Mouse (Mus musculus) CH12.LX (cell line): ENCODE data around the gene Stpg1. TPM values are rescaled to one million over a fixed set of nuclear protein-coding genes. Genes with fewer than 3 reads are reported as not detected.

Experiments
- DNase-seq: peaks from one replicate; pipeline ENCODE4 v3.0.0-alpha.2; 2013; ENCODE audit errors: extremely low read depth
- H3K27ac ChIP-seq: 2 replicates; pipeline ENCODE4 v1.5.1; 2012; ENCODE audit warnings: low read depth, mild to moderate bottlenecking, control low read depth, moderate library complexity; ENCODE audit not compliant: insufficient read depth
- H3K27me3 ChIP-seq: replicated peaks from 2 replicates; pipeline ENCODE3; 2012; ENCODE audit warnings: inconsistent platforms
- H3K36me3 ChIP-seq, 2 experiments: replicated peaks in 1 of 2; 2 replicates each; pipeline versions ENCODE3 to v1.6.1; 2012; ENCODE audit warnings: inconsistent platforms in 1 of 2, low read length in 1 of 2, mild to moderate bottlenecking in 1 of 2, mixed read lengths in 1 of 2, moderate library complexity in 1 of 2; ENCODE audit not compliant: control insufficient read depth in 1 of 2, insufficient read depth in 1 of 2
- H3K4me1 ChIP-seq, 2 experiments: 2 replicates each; pipeline ENCODE4 v1.6.1; 2012; ENCODE audit warnings: inconsistent platforms in 1 of 2, moderate library complexity in 1 of 2; ENCODE audit not compliant: insufficient read depth in 2 of 2, control insufficient read depth in 1 of 2
- H3K4me2 ChIP-seq: 2 replicates; pipeline ENCODE4 v1.6.1; 2012; ENCODE audit warnings: low read depth, mild to moderate bottlenecking, control low read depth; ENCODE audit not compliant: poor library complexity, insufficient read depth, severe bottlenecking
- H3K4me3 ChIP-seq, 3 experiments: fragments of 150-350 bp in 1 of 3; sonication (generic) in 1 of 3; replicated peaks in 1 of 3; 2 replicates each; pipeline versions ENCODE3 to v1.5.1; 2011 to 2012; ENCODE audit warnings: low read depth in 2 of 3, low read length in 2 of 3, mild to moderate bottlenecking in 2 of 3, moderate library complexity in 2 of 3, control low read depth in 1 of 3, improper control_type of control experiment in 1 of 3, inconsistent platforms in 1 of 3, mixed read lengths in 1 of 3; ENCODE audit not compliant: poor library complexity in 1 of 3
- H3K79me2 ChIP-seq: replicated peaks from 2 replicates; pipeline ENCODE4 v1.6.1; 2012; ENCODE audit warnings: mild to moderate bottlenecking, moderate library complexity; ENCODE audit not compliant: control insufficient read depth, poor library complexity, insufficient read depth, severe bottlenecking; ENCODE audit errors: extremely low read depth
- H3K9ac ChIP-seq: 2 replicates; pipeline ENCODE4 v1.6.1; 2012; ENCODE audit warnings: low read depth, mild to moderate bottlenecking, control low read depth, moderate library complexity; ENCODE audit not compliant: insufficient read depth
- H3K9me3 ChIP-seq: replicated peaks from 2 replicates; pipeline ENCODE3; 2012; ENCODE audit warnings: low read length, inconsistent platforms, mixed read lengths
- CHD2 ChIP-seq: IDR thresholded peaks from 2 replicates; pipeline ENCODE4 v1.6.1; 2011; ENCODE audit warnings: low read length, improper control_type of control experiment
- ETS1 ChIP-seq: conservative IDR thresholded peaks from 2 replicates; pipeline ENCODE4 v1.6.1; 2012; ENCODE audit warnings: low read depth, mild to moderate bottlenecking, inconsistent platforms, low read length, improper control_type of control experiment, moderate library complexity
- HCFC1 ChIP-seq: IDR thresholded peaks from 2 replicates; pipeline ENCODE4 v1.6.1; 2012; ENCODE audit warnings: low read depth, mild to moderate bottlenecking, inconsistent platforms, low read length, improper control_type of control experiment
- IRF4 ChIP-seq: IDR thresholded peaks from 2 replicates; pipeline ENCODE4 v1.6.1; 2014; ENCODE audit warnings: low read depth, mild to moderate bottlenecking, inconsistent platforms, low read length, improper control_type of control experiment
- JUN ChIP-seq: IDR thresholded peaks from 2 replicates; pipeline ENCODE4 v1.6.1; 2011; ENCODE audit warnings: low read depth, mild to moderate bottlenecking, low read length, improper control_type of control experiment, moderate library complexity; ENCODE audit not compliant: insufficient read depth
- JUND ChIP-seq: conservative IDR thresholded peaks from 2 replicates; pipeline ENCODE4 v1.6.1; 2011; ENCODE audit warnings: low read depth, low read length, improper control_type of control experiment
- MAZ ChIP-seq: IDR thresholded peaks from 2 replicates; pipeline ENCODE4 v1.6.1; 2012; ENCODE audit warnings: low read depth, mild to moderate bottlenecking, inconsistent platforms, low read length, improper control_type of control experiment, moderate library complexity
- MEF2A ChIP-seq: IDR thresholded peaks from 2 replicates; pipeline ENCODE4 v1.6.1; 2014; ENCODE audit warnings: low read depth, mild to moderate bottlenecking, inconsistent platforms, low read length, improper control_type of control experiment, borderline replicate concordance
- MXI1 ChIP-seq: IDR thresholded peaks from 2 replicates; pipeline ENCODE4 v1.6.1; 2011; ENCODE audit warnings: mild to moderate bottlenecking, low read depth, low read length, improper control_type of control experiment
- NELFE ChIP-seq: IDR thresholded peaks from 2 replicates; pipeline ENCODE4 v1.6.1; 2011; ENCODE audit warnings: low read depth, low read length, improper control_type of control experiment
- NRF1 ChIP-seq: IDR thresholded peaks from 2 replicates; pipeline ENCODE4 v1.6.1; 2014; ENCODE audit warnings: low read depth, mild to moderate bottlenecking, inconsistent platforms, low read length, improper control_type of control experiment, moderate library complexity
- POLR2AphosphoS2 ChIP-seq: IDR thresholded peaks from 2 replicates; pipeline ENCODE4 v1.6.1; 2011; ENCODE audit warnings: low read depth, low read length, improper control_type of control experiment
- RAD21 ChIP-seq: IDR thresholded peaks from 2 replicates; pipeline ENCODE4 v1.6.1; 2011; ENCODE audit warnings: low read depth, mild to moderate bottlenecking, low read length, improper control_type of control experiment, moderate library complexity
- RCOR1 ChIP-seq: conservative IDR thresholded peaks from 2 replicates; pipeline ENCODE4 v1.6.1; 2012; ENCODE audit warnings: low read depth, mild to moderate bottlenecking, inconsistent platforms, low read length, improper control_type of control experiment
- SIN3A ChIP-seq: IDR thresholded peaks from 2 replicates; pipeline ENCODE4 v1.6.1; 2012; ENCODE audit warnings: low read length, improper control_type of control experiment, inconsistent platforms
- TCF12 ChIP-seq: IDR thresholded peaks from 2 replicates; pipeline ENCODE4 v1.6.1; 2014; ENCODE audit warnings: low read depth, mild to moderate bottlenecking, inconsistent platforms, low read length, improper control_type of control experiment
- UBTF ChIP-seq: IDR thresholded peaks from 2 replicates; pipeline ENCODE4 v1.6.1; 2012; ENCODE audit warnings: low read depth, mild to moderate bottlenecking, inconsistent platforms, low read length, improper control_type of control experiment, moderate library complexity
- USF1 ChIP-seq: IDR thresholded peaks from 2 replicates; pipeline ENCODE4 v1.6.1; 2014; ENCODE audit warnings: low read depth, mild to moderate bottlenecking, inconsistent platforms, low read length, improper control_type of control experiment
- ZC3H11A ChIP-seq: IDR thresholded peaks from 2 replicates; pipeline ENCODE4 v1.6.1; 2012; ENCODE audit warnings: low read depth, mild to moderate bottlenecking, inconsistent platforms, low read length, improper control_type of control experiment
- ZNF384 ChIP-seq: IDR thresholded peaks from 2 replicates; pipeline ENCODE4 v1.6.1; 2012; ENCODE audit warnings: low read depth, low read length, improper control_type of control experiment, inconsistent platforms
- dilution Hi-C: fragments of 300-500 bp; cut with MboI; formaldehyde crosslinking; loops from 2 replicates; pipeline ENCODE4 v1.14.3; 2020; ENCODE audit warnings: low sequenced_read_pairs; ENCODE audit not compliant: extremely low pct_unique_long_range_greater_than_20kb, extremely low pct_ligation_motif_present
- in situ Hi-C: fragments of 300-500 bp; cut with MboI; formaldehyde crosslinking; loops from 3 replicates; pipeline ENCODE4 v1.14.3; 2019; ENCODE audit warnings: low sequenced_read_pairs, low pct_ligation_motif_present, low pct_unique_long_range_greater_than_20kb, mixed read lengths
- polyA plus RNA-seq: library from polyadenylated mRNA; unstranded; fragments of >175 nt; gene quantifications from 2 replicates; pipeline ENCODE4 v1.2.1, GENCODE M21; 2012; ENCODE audit warnings: low read depth; ENCODE audit not compliant: insufficient read length
- total RNA-seq, 2 experiments: library from RNA; depleted of rRNA; stranded (reverse); fragments of 300-350 nt in 1 of 2; fragments of >200 nt in 1 of 2; gene quantifications; 2 replicates each; pipeline ENCODE4 v1.2.3; 2012 to 2014

Gene Stpg1
- total and polyA plus RNA-seq, 3 experiments, result not detected

DNA sequence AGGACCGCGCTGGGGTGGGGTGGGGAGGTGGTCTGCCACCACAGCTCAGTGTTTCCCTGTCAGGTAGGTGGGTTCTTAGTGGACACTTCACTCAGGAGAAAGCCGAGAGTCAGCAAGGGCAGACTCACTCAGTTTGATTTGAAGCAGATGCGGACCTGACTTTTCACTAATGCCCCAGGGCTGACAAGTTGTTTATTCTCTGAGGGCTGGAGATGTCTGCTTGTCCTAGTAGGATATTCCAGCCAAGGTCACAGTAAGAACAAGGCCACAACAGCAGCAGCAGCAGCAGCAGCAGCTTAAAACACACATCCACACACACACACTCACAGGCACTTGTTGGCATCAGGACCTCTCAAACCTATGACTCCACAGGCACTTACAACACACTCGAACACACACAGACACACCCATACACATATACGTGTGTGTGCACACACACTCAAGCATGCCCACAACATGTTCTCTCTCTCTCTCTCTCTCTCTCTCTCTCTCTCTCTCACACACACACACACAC, 76.5 kb downstream of the Stpg1 start:
- H3K27ac ChIP-seq, result no peak overlapping the region
- H3K79me2 ChIP-seq, result no peaks in the 10 kb centered on the region
- H3K4me1 ChIP-seq, result peaks cover 14 to 42% of the 10 kb centered on the region in 2 experiments
- peaks cover 96% of the 10 kb centered on the region for H3K27me3 ChIP-seq
- no peaks in the 10 kb centered on the region for H3K9me3 ChIP-seq
- no peak overlapping the region for H3K9ac ChIP-seq
- DNase-seq, result no peak
- dilution Hi-C loops, result no loop called here
- TF ChIP-seq HCFC1, result no peak
- no peak for TF ChIP-seq CHD2
- no peak for TF ChIP-seq ZC3H11A
- TF ChIP-seq NELFE, result no peak
- no peak for TF ChIP-seq MXI1
- no peak for TF ChIP-seq SIN3A
- no peak for TF ChIP-seq RCOR1
- no peak for TF ChIP-seq IRF4
- TF ChIP-seq JUN, result no peak
- no peak for TF ChIP-seq MAZ
- no peak for TF ChIP-seq ZNF384
- TF ChIP-seq MEF2A, result no peak
- TF ChIP-seq RAD21, result no peak
- TF ChIP-seq POLR2AphosphoS2, result no peak
- no peak for TF ChIP-seq NRF1
- no peak for TF ChIP-seq ETS1
- TF ChIP-seq UBTF, result no peak
- TF ChIP-seq JUND, result no peak
- no peak for TF ChIP-seq USF1
- no peak overlapping the region for H3K4me2 ChIP-seq
- in situ Hi-C loops, result no loop called here
- no peaks in the 10 kb centered on the region for H3K36me3 ChIP-seq
- H3K4me3 ChIP-seq, result no peak overlapping the region

DNA sequence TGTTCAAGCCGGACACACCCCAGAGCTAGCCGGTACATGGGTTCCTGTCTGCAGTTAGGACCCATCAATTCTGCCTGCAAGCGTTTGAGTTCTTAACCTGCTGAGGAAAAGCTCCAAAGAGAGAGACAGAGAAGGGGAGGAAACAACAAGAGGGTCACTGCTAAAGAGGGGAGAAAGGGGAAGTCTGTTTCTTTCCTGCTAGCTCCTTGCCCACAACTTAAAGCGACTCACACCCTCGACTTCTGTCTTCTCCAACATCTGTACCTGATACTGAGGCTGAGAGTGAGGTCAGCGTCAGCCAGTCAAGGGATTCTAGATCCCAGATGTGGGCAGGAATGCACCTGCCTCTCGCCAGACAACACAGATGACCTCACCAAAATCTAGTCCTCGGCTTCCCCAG, 77.7 kb downstream of the Stpg1 start:
- peak overlapping the region; percentile 60; the same call in 1 of the 2 replicates for H3K4me2 ChIP-seq
- no peak overlapping the region for H3K27ac ChIP-seq
- peaks cover 14 to 42% of the 10 kb centered on the region in 2 experiments for H3K4me1 ChIP-seq
- TF ChIP-seq TCF12 (no peak), RCOR1 (no peak), MXI1 (no peak)
- dilution Hi-C loops (no loop called here), in situ Hi-C loops (no loop called here)
- H3K9ac ChIP-seq, result no peak overlapping the region
- no peaks in the 10 kb centered on the region for H3K79me2 ChIP-seq
- H3K4me3 ChIP-seq, result no peak overlapping the region
- peaks cover 96% of the 10 kb centered on the region for H3K27me3 ChIP-seq
- no peaks in the 10 kb centered on the region for H3K36me3 ChIP-seq
- no peak for DNase-seq
- no peaks in the 10 kb centered on the region for H3K9me3 ChIP-seq
